Mouse (Mus musculus) CH12.LX (cell line): ENCODE results near the gene Myo9b. TPM values are rescaled to one million over a fixed set of nuclear protein-coding genes. Genes with fewer than 3 reads are reported as not detected.

Source experiments
- DNase-seq: peaks from one replicate; pipeline ENCODE4 v3.0.0-alpha.2; 2013; ENCODE audit errors: extremely low read depth
- H3K27ac ChIP-seq: 2 replicates; pipeline ENCODE4 v1.5.1; 2012; ENCODE audit warnings: low read depth, mild to moderate bottlenecking, control low read depth, moderate library complexity; ENCODE audit not compliant: insufficient read depth
- H3K27me3 ChIP-seq: replicated peaks from 2 replicates; pipeline ENCODE3; 2012; ENCODE audit warnings: inconsistent platforms
- H3K36me3 ChIP-seq, 2 experiments: replicated peaks in 1 of 2; 2 replicates each; pipeline versions ENCODE3 to v1.6.1; 2012; ENCODE audit warnings: inconsistent platforms in 1 of 2, low read length in 1 of 2, mild to moderate bottlenecking in 1 of 2, mixed read lengths in 1 of 2, moderate library complexity in 1 of 2; ENCODE audit not compliant: control insufficient read depth in 1 of 2, insufficient read depth in 1 of 2
- H3K4me1 ChIP-seq, 2 experiments: 2 replicates each; pipeline ENCODE4 v1.6.1; 2012; ENCODE audit warnings: inconsistent platforms in 1 of 2, moderate library complexity in 1 of 2; ENCODE audit not compliant: insufficient read depth in 2 of 2, control insufficient read depth in 1 of 2
- H3K4me2 ChIP-seq: 2 replicates; pipeline ENCODE4 v1.6.1; 2012; ENCODE audit warnings: low read depth, mild to moderate bottlenecking, control low read depth; ENCODE audit not compliant: poor library complexity, insufficient read depth, severe bottlenecking
- H3K4me3 ChIP-seq, 3 experiments: fragments of 150-350 bp in 1 of 3; sonication (generic) in 1 of 3; replicated peaks in 1 of 3; 2 replicates each; pipeline versions ENCODE3 to v1.5.1; 2011 to 2012; ENCODE audit warnings: low read depth in 2 of 3, low read length in 2 of 3, mild to moderate bottlenecking in 2 of 3, moderate library complexity in 2 of 3, control low read depth in 1 of 3, improper control_type of control experiment in 1 of 3, inconsistent platforms in 1 of 3, mixed read lengths in 1 of 3; ENCODE audit not compliant: poor library complexity in 1 of 3
- H3K79me2 ChIP-seq: replicated peaks from 2 replicates; pipeline ENCODE4 v1.6.1; 2012; ENCODE audit warnings: mild to moderate bottlenecking, moderate library complexity; ENCODE audit not compliant: control insufficient read depth, poor library complexity, insufficient read depth, severe bottlenecking; ENCODE audit errors: extremely low read depth
- H3K9ac ChIP-seq: 2 replicates; pipeline ENCODE4 v1.6.1; 2012; ENCODE audit warnings: low read depth, mild to moderate bottlenecking, control low read depth, moderate library complexity; ENCODE audit not compliant: insufficient read depth
- H3K9me3 ChIP-seq: replicated peaks from 2 replicates; pipeline ENCODE3; 2012; ENCODE audit warnings: low read length, inconsistent platforms, mixed read lengths
- CHD2 ChIP-seq: IDR thresholded peaks from 2 replicates; pipeline ENCODE4 v1.6.1; 2011; ENCODE audit warnings: low read length, improper control_type of control experiment
- CTCF ChIP-seq, 2 experiments: IDR thresholded peaks in 1 of 2; conservative IDR thresholded peaks in 1 of 2; 2 replicates each; pipeline ENCODE4 v1.5.1; 2011 to 2012; ENCODE audit warnings: low read depth in 2 of 2, low read length in 2 of 2, improper control_type of control experiment in 1 of 2, inconsistent platforms in 1 of 2, mild to moderate bottlenecking in 1 of 2, moderate library complexity in 1 of 2
- ELF1 ChIP-seq: IDR thresholded peaks from 2 replicates; pipeline ENCODE4 v1.6.1; 2014; ENCODE audit warnings: low read depth, mild to moderate bottlenecking, inconsistent platforms, low read length, improper control_type of control experiment
- EP300 ChIP-seq: IDR thresholded peaks from 2 replicates; pipeline ENCODE4 v1.6.1; 2011; ENCODE audit warnings: low read length, improper control_type of control experiment
- JUN ChIP-seq: IDR thresholded peaks from 2 replicates; pipeline ENCODE4 v1.6.1; 2011; ENCODE audit warnings: low read depth, mild to moderate bottlenecking, low read length, improper control_type of control experiment, moderate library complexity; ENCODE audit not compliant: insufficient read depth
- JUND ChIP-seq: conservative IDR thresholded peaks from 2 replicates; pipeline ENCODE4 v1.6.1; 2011; ENCODE audit warnings: low read depth, low read length, improper control_type of control experiment
- KAT2A ChIP-seq: IDR thresholded peaks from 2 replicates; pipeline ENCODE4 v1.6.1; 2012; ENCODE audit warnings: low read length, improper control_type of control experiment, inconsistent platforms; ENCODE audit not compliant: insufficient replicate concordance
- MAX ChIP-seq: IDR thresholded peaks from 2 replicates; pipeline ENCODE4 v1.6.1; 2011; ENCODE audit warnings: low read length, improper control_type of control experiment
- MAZ ChIP-seq: IDR thresholded peaks from 2 replicates; pipeline ENCODE4 v1.6.1; 2012; ENCODE audit warnings: low read depth, mild to moderate bottlenecking, inconsistent platforms, low read length, improper control_type of control experiment, moderate library complexity
- MYC ChIP-seq: IDR thresholded peaks from 2 replicates; pipeline ENCODE4 v1.6.1; 2011; ENCODE audit warnings: low read depth, mild to moderate bottlenecking, improper control_type of control experiment, low read length
- NELFE ChIP-seq: IDR thresholded peaks from 2 replicates; pipeline ENCODE4 v1.6.1; 2011; ENCODE audit warnings: low read depth, low read length, improper control_type of control experiment
- NRF1 ChIP-seq: IDR thresholded peaks from 2 replicates; pipeline ENCODE4 v1.6.1; 2014; ENCODE audit warnings: low read depth, mild to moderate bottlenecking, inconsistent platforms, low read length, improper control_type of control experiment, moderate library complexity
- PAX5 ChIP-seq: IDR thresholded peaks from 2 replicates; pipeline ENCODE4 v1.6.1; 2012; ENCODE audit warnings: low read length, inconsistent platforms, mixed read lengths
- SIN3A ChIP-seq: IDR thresholded peaks from 2 replicates; pipeline ENCODE4 v1.6.1; 2012; ENCODE audit warnings: low read length, improper control_type of control experiment, inconsistent platforms
- TBP ChIP-seq: conservative IDR thresholded peaks from 2 replicates; pipeline ENCODE4 v1.6.1; 2011; ENCODE audit warnings: low read depth, low read length, improper control_type of control experiment
- TCF12 ChIP-seq: IDR thresholded peaks from 2 replicates; pipeline ENCODE4 v1.6.1; 2014; ENCODE audit warnings: low read depth, mild to moderate bottlenecking, inconsistent platforms, low read length, improper control_type of control experiment
- USF1 ChIP-seq: IDR thresholded peaks from 2 replicates; pipeline ENCODE4 v1.6.1; 2014; ENCODE audit warnings: low read depth, mild to moderate bottlenecking, inconsistent platforms, low read length, improper control_type of control experiment
- ZC3H11A ChIP-seq: IDR thresholded peaks from 2 replicates; pipeline ENCODE4 v1.6.1; 2012; ENCODE audit warnings: low read depth, mild to moderate bottlenecking, inconsistent platforms, low read length, improper control_type of control experiment
- dilution Hi-C: fragments of 300-500 bp; cut with MboI; formaldehyde crosslinking; loops from 2 replicates; pipeline ENCODE4 v1.14.3; 2020; ENCODE audit warnings: low sequenced_read_pairs; ENCODE audit not compliant: extremely low pct_unique_long_range_greater_than_20kb, extremely low pct_ligation_motif_present
- in situ Hi-C: fragments of 300-500 bp; cut with MboI; formaldehyde crosslinking; loops from 3 replicates; pipeline ENCODE4 v1.14.3; 2019; ENCODE audit warnings: low sequenced_read_pairs, low pct_ligation_motif_present, low pct_unique_long_range_greater_than_20kb, mixed read lengths
- polyA plus RNA-seq: library from polyadenylated mRNA; unstranded; fragments of >175 nt; gene quantifications from 2 replicates; pipeline ENCODE4 v1.2.1, GENCODE M21; 2012; ENCODE audit warnings: low read depth; ENCODE audit not compliant: insufficient read length
- total RNA-seq, 2 experiments: library from RNA; depleted of rRNA; stranded (reverse); fragments of 300-350 nt in 1 of 2; fragments of >200 nt in 1 of 2; gene quantifications; 2 replicates each; pipeline ENCODE4 v1.2.3; 2012 to 2014

The Myo9b gene
- total and polyA plus RNA-seq, 3 experiments, result 14.2 to 36.2 (median 29.0) TPM

- no peak overlapping the region for H3K9ac ChIP-seq
- in situ Hi-C loops (no loop called here), dilution Hi-C loops (no loop called here)
- no peaks in the 10 kb centered on the region for H3K27me3 ChIP-seq
- H3K4me1 ChIP-seq, result no peaks in the 10 kb centered on the region
- TF ChIP-seq SIN3A (no peak), NRF1 (no peak), ELF1 (no peak), PAX5 (no peak)
- H3K4me2 ChIP-seq, result no peak overlapping the region
- H3K36me3 ChIP-seq, result peaks cover 87 to 99% of the 10 kb centered on the region in 2 experiments
- DNase-seq, result no peak
- H3K4me3 ChIP-seq, result no peak overlapping the region
- H3K79me2 ChIP-seq, result no peaks in the 10 kb centered on the region
- no peaks in the 10 kb centered on the region for H3K9me3 ChIP-seq
- no peak overlapping the region for H3K27ac ChIP-seq
Measured at GRCm38 (mm10) chr8:71351117-71351516, 78.6 kb downstream of the Myo9b start.

GRCm38 (mm10) chr8:71351520-71351919 lies 79.0 kb downstream of the Myo9b start:
- Histone ChIP-seq H3K27ac (no peak overlapping the region), H3K9me3 (no peaks in the 10 kb centered on the region), H3K4me1 (no peaks in the 10 kb centered on the region), H3K4me2 (no peak overlapping the region), H3K4me3 (no peak overlapping the region), H3K9ac (no peak overlapping the region), H3K27me3 (no peaks in the 10 kb centered on the region), H3K36me3 (peaks cover 88 to 99% of the 10 kb centered on the region in 2 experiments), H3K79me2 (no peaks in the 10 kb centered on the region)
- TF ChIP-seq USF1, result no peak
- TF ChIP-seq EP300, result no peak
- no peak for TF ChIP-seq KAT2A
- TF ChIP-seq ZC3H11A, result no peak
- TF ChIP-seq NELFE, result no peak
- no peak for TF ChIP-seq JUN
- TF ChIP-seq JUND, result no peak
- TF ChIP-seq TCF12, result no peak
- TF ChIP-seq SIN3A, result no peak
- no peak for TF ChIP-seq TBP
- no peak for TF ChIP-seq MAX
- no peak for TF ChIP-seq CTCF (conservative IDR thresholded peaks at IDR 0.05 in 1 of 2, IDR thresholded peaks at IDR 0.05 in 1 of 2; ENCODE audit: low read depth in 2 of 2, low read length in 2 of 2)
- no peak for TF ChIP-seq CHD2
- no peak for TF ChIP-seq MYC
- no peak for TF ChIP-seq MAZ
- in situ Hi-C loops (no loop called here), dilution Hi-C loops (no loop called here)
- no peak for DNase-seq
